Mouse (Mus musculus) MN1 (cell line): ENCODE data around the gene Vcan.

Source experiments
- DNase-seq: peaks from one replicate; pipeline ENCODE4 v3.0.0-alpha.2; 2016; ENCODE audit warnings: low spot score

Gene Vcan

GRCm38 (mm10) chr13:89741766-89742685 lies at the start of gene Vcan:
Gene Vcan, minus strand, starts transcription at chr13:89742509.
- peak; percentile 62 for DNase-seq

- DNase-seq: no peak
Measured at GRCm38 (mm10) chr13:89791475-89791874, 49.2 kb upstream of the Vcan start.

GRCm38 (mm10) chr13:89782886-89783285 lies 40.6 kb upstream of the Vcan start:
- no peak for DNase-seq

- no peak for DNase-seq
Measured at GRCm38 (mm10) chr13:89780276-89780675, 38.0 kb upstream of the Vcan start.

- DNase-seq: peak; percentile 71
Measured at GRCm38 (mm10) chr13:89779208-89779911, 37.1 kb upstream of the Vcan start.

GRCm38 (mm10) chr13:89777764-89778163 lies 35.5 kb upstream of the Vcan start:
- DNase-seq: no peak

GRCm38 (mm10) chr13:89777146-89777545 lies 34.8 kb upstream of the Vcan start:
- no peak for DNase-seq

- DNase-seq: no peak
Measured at GRCm38 (mm10) chr13:89766551-89766950, 24.2 kb upstream of the Vcan start.

GRCm38 (mm10) chr13:89765966-89766365 lies 23.7 kb upstream of the Vcan start:
- DNase-seq: no peak

GRCm38 (mm10) chr13:89762339-89762738 lies 20.0 kb upstream of the Vcan start:
- DNase-seq: no peak

- no peak for DNase-seq
Measured at GRCm38 (mm10) chr13:89756347-89756746, 14.0 kb upstream of the Vcan start.

GRCm38 (mm10) chr13:89750562-89750961 lies 8.3 kb upstream of the Vcan start:
- peak; percentile 12 for DNase-seq

- no peak for DNase-seq
Measured at GRCm38 (mm10) chr13:89743201-89743600, 892 bp upstream of the Vcan start.

GRCm38 (mm10) chr13:89742686-89743200 lies 434 bp upstream of the Vcan start:
- peak; percentile 20 for DNase-seq

GRCm38 (mm10) chr13:89741116-89741551 lies 1.2 kb downstream of the Vcan start:
- peak; percentile 57 for DNase-seq

GRCm38 (mm10) chr13:89740243-89741115 lies 1.8 kb downstream of the Vcan start:
- peak; percentile 93 for DNase-seq

- DNase-seq: no peak
Measured at GRCm38 (mm10) chr13:89739696-89740242, 2.5 kb downstream of the Vcan start.

- DNase-seq: peak; percentile 88
Measured at GRCm38 (mm10) chr13:89738776-89739695, 3.3 kb downstream of the Vcan start.

- DNase-seq: no peak
Measured at GRCm38 (mm10) chr13:89738275-89738674, 4.0 kb downstream of the Vcan start.

- DNase-seq: no peak
Measured at GRCm38 (mm10) chr13:89735111-89735510, 7.2 kb downstream of the Vcan start.
